Mouse (Mus musculus) layer of hippocampus, adult 9-10 months (tissue): ENCODE results near the gene Cry2.

Experiments
- DNase-seq: peaks from one replicate; pipeline ENCODE4 v3.0.0; 2022; ENCODE audit warnings: low spot score

Gene Cry2

GRCm38 (mm10) chr2:92444376-92444775 is 10.5 kb upstream of the Cry2 start:
- no peak for DNase-seq

GRCm38 (mm10) chr2:92443313-92443712 is 9.5 kb upstream of the Cry2 start:
- DNase-seq: no peak

- no peak for DNase-seq
Measured at GRCm38 (mm10) chr2:92442419-92443001, 8.7 kb upstream of the Cry2 start.

- DNase-seq: no peak
Measured at GRCm38 (mm10) chr2:92440432-92440831, 6.6 kb upstream of the Cry2 start.

GRCm38 (mm10) chr2:92438567-92438966 is 4.7 kb upstream of the Cry2 start:
- DNase-seq: no peak

GRCm38 (mm10) chr2:92437875-92438274 is 4.0 kb upstream of the Cry2 start:
- peak; percentile 91 for DNase-seq

GRCm38 (mm10) chr2:92437366-92437765 is 3.5 kb upstream of the Cry2 start:
- no peak for DNase-seq

- no peak for DNase-seq
Measured at GRCm38 (mm10) chr2:92435023-92435422, 1.2 kb upstream of the Cry2 start.

- no peak for DNase-seq
Measured at GRCm38 (mm10) chr2:92434375-92434745, 517 bp upstream of the Cry2 start.

- DNase-seq: no peak
Measured at GRCm38 (mm10) chr2:92432299-92433295, 1.2 kb downstream of the Cry2 start.

GRCm38 (mm10) chr2:92431611-92432179 is 2.1 kb downstream of the Cry2 start:
- no peak for DNase-seq

GRCm38 (mm10) chr2:92430723-92431541 is 2.9 kb downstream of the Cry2 start:
- no peak for DNase-seq

GRCm38 (mm10) chr2:92430089-92430488 is 3.8 kb downstream of the Cry2 start:
- DNase-seq: no peak

GRCm38 (mm10) chr2:92427882-92428281 is 6.0 kb downstream of the Cry2 start:
- DNase-seq: peak; percentile 57

- no peak for DNase-seq
Measured at GRCm38 (mm10) chr2:92426426-92426825, 7.4 kb downstream of the Cry2 start.

GRCm38 (mm10) chr2:92425366-92425765 is 8.5 kb downstream of the Cry2 start:
- no peak for DNase-seq

GRCm38 (mm10) chr2:92424462-92425308 is 9.2 kb downstream of the Cry2 start:
- no peak for DNase-seq

GRCm38 (mm10) chr2:92423702-92424461 is 10.0 kb downstream of the Cry2 start:
- DNase-seq: no peak

- DNase-seq: no peak
Measured at GRCm38 (mm10) chr2:92423156-92423555, 10.7 kb downstream of the Cry2 start.

GRCm38 (mm10) chr2:92422388-92423135 is 11.3 kb downstream of the Cry2 start:
- no peak for DNase-seq
